Mouse (Mus musculus) liver, postnatal 0 days (tissue): ENCODE measurements around the gene Tnpo1. TPM values are rescaled to one million over a fixed set of nuclear protein-coding genes. Genes with fewer than 3 reads are reported as not detected.

Experiments used
- ATAC-seq: fragments of 200-750 bp; cut with Nextera tagmentation; 2 replicates; pipeline ENCODE4 v1.8.0; 2017; ENCODE audit warnings: mild to moderate bottlenecking, moderate library complexity
- DNase-seq: peaks from one replicate; pipeline ENCODE4 v3.0.0-alpha.2; 2016
- H3K27ac ChIP-seq: fragments of 300-500 bp; sonication (generic); 2 replicates; pipeline ENCODE4 v1.5.1; 2014; ENCODE audit warnings: antibody characterized with exemption, moderate library complexity, mild to moderate bottlenecking, low read depth
- H3K27me3 ChIP-seq: fragments of 300-500 bp; sonication (generic); 2 replicates; pipeline ENCODE4 v1.6.1; 2014; ENCODE audit warnings: low read length, control low read depth, mixed read lengths; ENCODE audit not compliant: insufficient read depth
- H3K36me3 ChIP-seq: fragments of 300-500 bp; sonication (generic); replicated peaks from 2 replicates; pipeline ENCODE4 v1.6.1; 2014; ENCODE audit warnings: mild to moderate bottlenecking, control low read depth, low read length, moderate library complexity, mixed read lengths; ENCODE audit not compliant: insufficient read depth
- H3K4me1 ChIP-seq: fragments of 300-500 bp; sonication (generic); 2 replicates; pipeline ENCODE4 v1.6.1; 2014; ENCODE audit warnings: antibody characterized with exemption, mild to moderate bottlenecking, control low read depth; ENCODE audit not compliant: insufficient read depth
- H3K4me2 ChIP-seq: fragments of 300-500 bp; sonication (generic); 2 replicates; pipeline ENCODE4 v1.6.1; 2014; ENCODE audit warnings: low read depth, mild to moderate bottlenecking, low read length, moderate library complexity, mixed read lengths
- H3K4me3 ChIP-seq: fragments of 300-500 bp; sonication (generic); 2 replicates; pipeline ENCODE4 v1.5.1; 2014; ENCODE audit warnings: low read depth, low read length
- H3K9ac ChIP-seq: fragments of 300-500 bp; sonication (generic); replicated peaks from 2 replicates; pipeline ENCODE4 v1.6.1; 2014; ENCODE audit warnings: mild to moderate bottlenecking, moderate library complexity
- H3K9me3 ChIP-seq: fragments of 300-500 bp; sonication (generic); 2 replicates; pipeline ENCODE4 v1.6.1; 2016; ENCODE audit warnings: mild to moderate bottlenecking, control low read depth, low read length, mixed read lengths
- CTCF ChIP-seq: sonication (generic); IDR thresholded peaks from 2 replicates; pipeline ENCODE4 v1.5.1; 2016; ENCODE audit warnings: antibody characterized with exemption, low read depth
- EP300 ChIP-seq: IDR thresholded peaks from 2 replicates; pipeline ENCODE4 v1.6.1; 2016; ENCODE audit warnings: antibody characterized with exemption, low read depth, mild to moderate bottlenecking
- WGBS: fragments of 180-500 bp; shearing (Covaris S2); extraction: QIAGEN DNeasy Blood & Tissue Kit; methylation state at CpG from one replicate; pipeline ENCODE4 v1.1.7; 2014; ENCODE audit not compliant: insufficient replicate concordance; 5-methylcytosine and 5-hydroxymethylcytosine counted together
- polyA plus RNA-seq: library from polyadenylated mRNA; unstranded; fragments of >200 nt; fragmentation: Nextera tagmentation; extraction: Ambion mirVana; gene quantifications from 2 replicates; pipeline ENCODE4 v1.2.1, GENCODE M21; 2015

The Tnpo1 gene
- polyA plus RNA-seq: 9.6 and 14.0 TPM in 2 replicates

DNA sequence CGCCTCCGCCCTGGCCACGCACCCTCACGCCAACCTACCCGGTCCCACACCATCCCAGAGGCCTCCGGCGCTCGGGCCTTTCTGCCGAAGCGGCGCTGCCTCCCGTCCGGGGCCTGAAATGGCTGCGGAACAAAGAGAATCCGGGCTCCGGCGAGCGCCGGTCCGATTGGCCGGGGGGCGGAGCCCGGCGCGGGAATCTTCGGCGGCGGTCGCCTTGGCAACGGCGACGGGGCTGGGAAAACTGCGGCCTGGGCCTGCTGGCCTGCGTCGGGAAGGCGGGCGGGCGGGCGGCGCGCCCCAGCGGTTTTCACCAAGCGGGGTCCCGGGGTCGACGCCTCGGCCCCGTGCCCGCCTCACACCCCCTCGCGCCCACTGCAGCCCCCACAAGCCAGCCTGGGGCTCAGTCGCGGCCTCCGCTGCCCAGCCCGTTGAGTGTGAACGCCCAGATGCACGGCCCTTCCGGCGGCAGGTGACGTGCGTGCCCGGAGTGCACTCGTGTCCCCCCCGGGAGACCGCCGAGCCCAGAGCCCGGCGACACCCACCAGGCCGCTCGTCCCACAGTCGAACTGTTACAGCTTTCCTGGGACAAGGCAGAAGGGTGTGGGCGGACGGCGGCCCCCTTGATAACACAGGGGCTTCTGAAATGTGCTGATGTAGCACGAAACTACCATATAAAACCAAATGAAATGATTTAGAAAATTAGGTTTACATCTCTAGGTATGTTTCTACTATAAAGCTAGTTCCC is at the start of gene Tnpo1:
TSS of gene Tnpo1 (minus strand) at position 172 of the 745 bp plus-strand sequence.
- Histone ChIP-seq H3K27me3 (no peaks in the 10 kb centered on the region), H3K9ac (peak within 1 kb of the TSS; percentile 93), H3K36me3 (no peaks in the 10 kb centered on the region), H3K9me3 (no peaks in the 10 kb centered on the region), H3K4me3 (peak within 1 kb of the TSS; percentile 90), H3K4me2 (peak within 1 kb of the TSS; percentile 77), H3K27ac (peak within 1 kb of the TSS; percentile 95), H3K4me1 (peaks cover 13% of the 10 kb centered on the region)
- DNase-seq: peak; percentile 93
- TF ChIP-seq CTCF (no peak), EP300 (no peak)
- WGBS: 1% methylated on average over 57 of the region's 75 CpGs
- ATAC-seq: peak; percentile 92

DNA sequence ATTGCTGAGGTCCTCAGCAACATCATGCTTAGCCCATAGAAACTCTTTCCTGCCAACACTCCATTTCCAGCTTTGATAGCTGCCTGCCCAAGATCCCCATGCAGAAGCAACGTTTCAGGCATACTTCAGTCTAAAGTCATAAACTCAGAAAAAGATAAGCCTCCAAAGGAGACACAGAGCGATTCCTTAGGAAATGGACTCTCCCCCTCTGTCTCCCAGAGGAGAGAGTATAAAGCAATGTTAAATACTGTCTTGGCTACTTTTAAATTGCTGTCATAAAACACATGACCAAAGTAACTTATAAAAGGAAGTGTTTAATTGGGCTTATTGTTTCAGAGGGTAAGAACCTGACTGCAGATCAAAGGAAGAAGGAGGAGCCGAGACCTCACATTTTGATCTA is 45.9 kb upstream of the Tnpo1 start:
- no peaks in the 10 kb centered on the region for H3K27me3 ChIP-seq
- no peak overlapping the region for H3K9ac ChIP-seq
- H3K4me1 ChIP-seq: peaks cover 8% of the 10 kb centered on the region; the same call in 1 of the 2 replicates
- no peak for DNase-seq
- H3K4me3 ChIP-seq: no peak overlapping the region
- WGBS: 65% methylated on average over 3 of the region's 3 CpGs
- no peaks in the 10 kb centered on the region for H3K9me3 ChIP-seq
- no peak overlapping the region for H3K27ac ChIP-seq
- no peak for ATAC-seq
- H3K4me2 ChIP-seq: no peak overlapping the region
- no peak for TF ChIP-seq CTCF
- no peak for TF ChIP-seq EP300
- H3K36me3 ChIP-seq: no peaks in the 10 kb centered on the region

DNA sequence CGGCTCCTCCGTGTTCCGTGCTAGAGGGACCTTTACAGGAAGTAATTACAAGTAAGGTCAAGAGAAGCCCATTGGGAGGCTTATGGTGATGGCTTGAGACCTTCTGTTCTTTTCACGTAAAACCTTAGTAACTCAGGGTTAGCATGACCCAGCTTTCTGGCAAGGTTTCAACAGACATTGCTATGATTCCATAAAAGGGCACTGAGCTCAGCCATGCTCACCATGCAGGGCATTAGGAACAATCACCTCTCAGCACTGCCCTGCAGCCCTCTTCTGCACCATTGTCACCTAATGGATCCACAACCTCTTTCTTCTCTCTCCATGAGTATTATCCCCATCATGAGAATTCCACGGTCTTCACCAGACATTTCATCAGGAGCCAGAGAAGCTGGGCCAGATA is 45.5 kb upstream of the Tnpo1 start:
- no peak for ATAC-seq
- no peak for TF ChIP-seq CTCF
- TF ChIP-seq EP300: no peak
- Histone ChIP-seq H3K27ac (no peak overlapping the region), H3K27me3 (no peaks in the 10 kb centered on the region), H3K4me2 (no peak overlapping the region), H3K9me3 (no peaks in the 10 kb centered on the region), H3K4me1 (peaks cover 8% of the 10 kb centered on the region; the same call in 1 of the 2 replicates), H3K4me3 (no peak overlapping the region), H3K9ac (no peak overlapping the region), H3K36me3 (no peaks in the 10 kb centered on the region)
- WGBS: 73% methylated on average over 5 of the region's 5 CpGs
- DNase-seq: no peak

DNA sequence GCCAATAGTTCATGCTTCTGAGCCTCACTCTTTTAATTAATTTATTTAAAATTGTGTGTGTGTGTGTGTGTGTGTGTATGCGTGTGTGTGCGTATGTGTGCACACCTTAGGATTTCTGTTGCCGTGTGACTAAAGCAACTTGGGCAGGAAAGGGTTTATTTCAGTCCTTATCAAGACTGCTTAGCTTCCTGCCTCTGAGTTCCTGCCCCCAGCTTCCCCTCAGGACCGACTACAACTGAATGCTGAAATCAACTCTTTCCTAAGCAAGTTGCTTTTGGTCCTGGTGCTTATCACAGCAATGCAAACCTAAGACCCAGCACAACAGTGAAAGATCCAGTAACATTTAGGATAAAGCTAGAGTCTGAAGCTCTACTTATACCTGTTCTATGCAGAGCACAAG is 42.3 kb upstream of the Tnpo1 start:
- 27% methylated on average over 4 of the region's 4 CpGs for WGBS
- Histone ChIP-seq H3K27me3 (no peaks in the 10 kb centered on the region), H3K9me3 (no peaks in the 10 kb centered on the region), H3K4me2 (no peak overlapping the region), H3K9ac (no peak overlapping the region), H3K4me1 (peaks cover 11% of the 10 kb centered on the region; the same call in 1 of the 2 replicates), H3K27ac (no peak overlapping the region), H3K4me3 (no peak overlapping the region), H3K36me3 (no peaks in the 10 kb centered on the region)
- no peak for TF ChIP-seq CTCF
- TF ChIP-seq EP300: no peak
- DNase-seq (no peak), ATAC-seq (no peak)

DNA sequence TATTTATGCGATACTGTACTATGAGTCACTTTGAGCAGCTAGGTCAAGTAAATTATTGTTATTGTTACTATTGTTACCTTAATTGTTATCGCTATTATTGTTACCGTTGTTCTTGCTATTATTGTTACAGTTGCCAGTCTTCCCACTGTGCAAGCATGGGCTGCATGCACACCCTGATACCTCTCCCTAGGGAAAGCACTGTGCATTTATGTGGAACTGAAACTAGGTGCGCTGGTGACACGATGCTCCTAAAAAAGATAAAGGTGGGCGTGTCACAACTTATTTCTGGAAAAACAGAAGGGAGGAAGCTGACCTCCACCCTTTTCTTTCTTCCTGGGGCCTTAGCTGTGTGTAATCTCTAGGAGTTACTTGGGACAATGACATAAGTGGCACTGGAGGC is 41.8 kb upstream of the Tnpo1 start:
- DNase-seq (no peak), ATAC-seq (no peak)
- Histone ChIP-seq H3K9me3 (no peaks in the 10 kb centered on the region), H3K4me3 (no peak overlapping the region), H3K27ac (no peak overlapping the region), H3K4me2 (no peak overlapping the region), H3K4me1 (peaks cover 11% of the 10 kb centered on the region; the same call in 1 of the 2 replicates), H3K27me3 (no peaks in the 10 kb centered on the region), H3K9ac (no peak overlapping the region), H3K36me3 (no peaks in the 10 kb centered on the region)
- WGBS: 48% methylated on average over 6 of the region's 6 CpGs
- TF ChIP-seq CTCF: no peak

DNA sequence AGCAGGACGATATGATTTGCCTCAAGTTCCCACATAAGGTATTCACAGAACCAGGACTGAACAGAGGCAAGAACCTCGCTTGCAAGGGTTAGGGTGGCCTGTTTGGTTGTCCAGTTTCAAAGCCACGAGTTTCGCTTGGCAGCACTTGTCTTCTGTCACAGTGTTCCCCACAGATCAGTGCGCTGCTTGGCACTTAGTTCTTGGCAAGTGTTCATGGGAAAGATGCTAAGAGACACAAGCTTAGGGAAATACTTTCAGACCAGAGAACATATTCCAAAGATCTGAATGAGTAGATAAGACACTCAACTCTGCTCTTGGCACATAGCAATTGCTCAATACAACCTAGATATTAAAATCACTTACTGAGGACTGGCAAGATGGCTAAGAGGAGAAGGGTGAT is 40.4 kb upstream of the Tnpo1 start:
- Histone ChIP-seq H3K27me3 (no peaks in the 10 kb centered on the region), H3K9me3 (no peaks in the 10 kb centered on the region), H3K4me1 (peaks cover 11% of the 10 kb centered on the region; the same call in 1 of the 2 replicates), H3K27ac (no peak overlapping the region), H3K4me2 (no peak overlapping the region), H3K9ac (no peak overlapping the region), H3K4me3 (no peak overlapping the region), H3K36me3 (no peaks in the 10 kb centered on the region)
- ATAC-seq (no peak), DNase-seq (no peak)
- 79% methylated on average over 5 of the region's 5 CpGs for WGBS
- TF ChIP-seq CTCF: no peak
- no peak for TF ChIP-seq EP300
